Mouse (Mus musculus) cerebellum, adult 2 months (tissue): ENCODE measurements around the gene Fstl4.

Source experiments
- CTCF ChIP-seq: fragments of 200-500 bp; IDR thresholded peaks from 2 replicates; pipeline ENCODE4 v1.5.1; 2011; ENCODE audit warnings: low read depth, mild to moderate bottlenecking, control low read depth, low read length, moderate library complexity, borderline replicate concordance; ENCODE audit not compliant: insufficient read depth
- POLR2A ChIP-seq: fragments of 200-500 bp; IDR thresholded peaks from 2 replicates; pipeline ENCODE4 v1.6.1; 2011; ENCODE audit warnings: low read length, control low read depth, borderline replicate concordance; ENCODE audit not compliant: insufficient read depth

DNA sequence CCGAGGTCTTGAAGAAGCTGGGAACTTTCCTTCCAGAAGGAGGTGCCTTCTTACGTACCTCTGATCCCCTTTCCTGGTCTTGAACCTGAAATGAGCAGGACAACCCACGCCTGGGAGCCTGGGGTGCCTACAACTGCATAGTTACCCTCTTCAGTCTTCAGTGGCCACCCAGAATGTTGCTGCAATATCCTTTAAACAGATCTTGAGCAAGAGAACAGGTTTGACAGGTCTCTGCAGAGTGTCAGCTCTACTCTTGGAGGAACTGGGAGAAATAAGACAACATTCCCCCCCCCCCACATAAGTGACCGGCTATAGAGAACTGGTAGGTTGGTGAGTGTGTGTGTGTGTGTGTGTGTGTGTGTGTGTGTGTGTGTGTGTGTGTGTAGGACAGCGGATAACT, 379.1 kb downstream of the Fstl4 start:
- TF ChIP-seq POLR2A, result no peak
- no peak for TF ChIP-seq CTCF
